Mouse (Mus musculus): ENCODE results near the gene Nbea.
"Not testable (repeated sequence)": the region's sequence is repeated elsewhere in the genome, so short reads cannot be mapped to it uniquely, and the experiment has no call there.

- TF ChIP-seq CTCF (conservative IDR thresholded peaks at IDR 0.05; ENCODE audit: low read length), result peak; percentile 19
- TF ChIP-seq NANOG (IDR thresholded peaks at IDR 0.05; ENCODE audit: borderline replicate concordance, low read length), result not testable (repeated sequence)
Measured at GRCm38 (mm10) chr3:55621958-55622357, 561.5 kb downstream of the Nbea start.

All from E14TG2a.4 (cell line).